Mouse (Mus musculus) left cerebral cortex, adult 11 months (tissue): Measurements from ENCODE around the gene Aig1.

ENCODE experiments used
- DNase-seq: peaks from one replicate; pipeline ENCODE4 v3.0.0; 2022; ENCODE audit warnings: low spot score

Aig1 gene

DNA sequence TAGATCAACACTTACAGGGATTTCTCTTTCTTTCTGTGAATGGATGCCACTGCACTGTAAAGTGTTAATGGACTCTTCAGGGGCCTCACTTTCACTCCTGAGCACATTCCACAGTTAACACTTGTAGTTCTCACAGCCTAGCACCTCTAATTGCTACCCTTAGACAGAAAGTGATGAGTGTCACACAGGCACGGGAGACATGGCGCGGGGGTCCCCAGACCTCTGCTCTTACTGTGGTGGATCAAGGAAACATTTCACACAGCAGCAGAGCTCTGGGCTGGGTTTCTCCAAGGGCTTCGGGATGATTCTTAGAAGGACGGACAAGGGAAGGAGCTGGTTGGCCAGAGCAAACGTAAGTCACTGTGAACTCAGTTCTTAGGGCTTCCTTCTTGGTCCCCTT is 166.1 kb downstream of the Aig1 start:
- no peak for DNase-seq

DNA sequence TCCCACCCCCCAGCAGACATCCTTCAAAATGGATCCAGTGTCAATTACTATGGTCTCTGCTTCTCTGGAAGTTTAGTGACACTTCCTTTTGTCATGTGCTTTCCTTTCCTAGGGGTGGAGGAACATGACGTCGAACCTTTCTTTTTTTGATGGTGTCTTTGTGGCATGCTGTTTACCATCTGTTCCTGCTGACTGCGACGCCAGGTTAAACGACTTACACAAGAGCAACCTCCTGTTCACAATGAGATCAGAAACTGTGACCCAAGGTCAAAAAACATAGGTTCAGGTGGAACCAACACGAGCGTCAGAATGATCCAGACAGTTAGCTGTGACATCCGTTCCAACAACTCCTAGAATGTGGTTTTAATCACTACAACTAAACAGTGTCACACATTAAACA is 166.7 kb downstream of the Aig1 start:
- no peak for DNase-seq

DNA sequence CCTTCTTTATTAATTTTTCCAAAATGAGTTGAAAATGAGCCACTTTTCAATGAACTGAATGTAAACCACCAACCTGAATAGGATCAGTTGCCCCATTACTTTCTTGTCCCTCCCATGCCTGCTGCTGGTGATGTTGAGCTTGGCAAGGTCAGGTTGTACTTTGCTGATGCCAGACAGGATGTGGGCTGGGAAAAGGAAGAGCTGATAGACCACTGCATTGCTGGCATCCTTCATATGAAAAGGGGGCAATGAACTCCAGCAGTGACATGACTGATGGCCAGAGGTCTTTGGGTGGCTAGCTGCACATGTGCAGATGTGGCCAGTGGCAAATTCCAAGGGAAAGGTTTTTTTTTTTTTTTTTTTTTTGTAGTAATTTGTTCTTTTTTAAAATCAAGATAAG is 172.5 kb downstream of the Aig1 start:
- no peak for DNase-seq

DNA sequence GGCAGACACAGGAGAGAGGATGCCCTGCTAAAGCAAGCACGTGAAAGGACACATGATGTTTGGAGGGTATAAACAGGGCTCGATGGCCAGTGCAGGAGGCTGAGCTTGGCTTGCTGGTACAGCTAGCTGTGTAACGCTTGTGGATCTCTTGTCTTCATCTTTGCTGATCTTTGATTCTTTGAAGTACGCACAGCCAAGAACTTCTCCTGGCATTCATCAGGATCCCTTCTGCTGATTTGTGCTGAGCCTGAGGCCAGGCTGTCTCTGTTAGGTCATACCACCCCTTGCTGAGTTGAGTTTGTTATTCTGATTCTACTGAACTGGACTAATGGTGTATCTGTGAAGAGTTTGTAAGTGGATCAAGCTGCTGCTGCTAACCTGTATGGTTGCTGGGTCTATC is 175.5 kb downstream of the Aig1 start:
- DNase-seq = no peak

DNA sequence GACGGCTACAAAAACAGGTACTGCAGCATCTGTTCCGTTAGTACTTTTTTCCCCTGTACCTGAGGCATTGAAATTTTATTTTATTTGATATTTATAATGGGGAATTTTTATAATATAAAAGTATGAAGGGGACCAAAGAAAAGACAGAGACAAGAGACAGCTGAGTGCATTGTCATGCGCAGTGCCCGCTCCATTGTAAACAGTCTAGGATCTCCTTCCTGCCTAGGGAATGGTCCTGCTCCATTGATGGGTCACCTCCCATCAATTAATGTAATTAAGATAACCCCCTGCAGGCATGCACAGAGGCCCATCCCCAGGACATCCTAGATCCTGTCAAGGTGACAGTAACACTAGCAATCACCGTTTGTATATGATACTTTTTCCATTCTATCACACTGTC is 178.0 kb downstream of the Aig1 start:
- DNase-seq = no peak

DNA sequence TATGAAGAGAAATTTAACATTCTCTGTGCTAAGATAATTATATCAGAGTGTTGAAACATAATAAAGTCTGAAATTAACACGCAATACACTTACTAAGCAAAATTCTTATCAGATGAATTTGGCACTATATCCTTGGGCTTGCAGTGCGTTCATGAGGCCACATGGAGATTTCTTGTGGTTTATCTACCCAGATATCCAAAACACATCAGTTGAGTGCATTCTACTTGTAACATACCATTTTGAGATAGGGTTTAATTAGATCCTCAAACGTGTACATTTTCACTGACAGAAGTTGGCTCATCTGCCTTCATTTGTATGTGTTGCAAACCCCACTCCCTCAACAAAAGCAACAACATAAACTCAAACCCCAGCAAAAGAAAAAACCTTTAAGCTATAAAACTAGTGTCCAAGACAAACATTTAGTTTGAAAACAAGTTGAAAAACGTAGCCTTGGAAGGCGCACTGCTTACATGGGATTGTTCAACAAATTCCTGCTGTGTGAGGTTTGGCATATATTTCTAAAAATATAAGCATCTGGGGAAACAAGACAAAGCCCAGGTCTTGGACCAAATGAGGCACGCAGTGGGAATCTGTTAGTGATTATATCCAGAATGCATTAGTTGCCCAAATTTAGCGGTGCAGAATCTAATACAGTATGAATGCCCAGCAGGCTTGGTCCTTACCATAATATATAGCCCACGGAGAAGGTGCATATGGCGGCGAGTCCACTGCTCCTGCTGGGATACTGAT is 178.8 kb downstream of the Aig1 start:
- no peak for DNase-seq

DNA sequence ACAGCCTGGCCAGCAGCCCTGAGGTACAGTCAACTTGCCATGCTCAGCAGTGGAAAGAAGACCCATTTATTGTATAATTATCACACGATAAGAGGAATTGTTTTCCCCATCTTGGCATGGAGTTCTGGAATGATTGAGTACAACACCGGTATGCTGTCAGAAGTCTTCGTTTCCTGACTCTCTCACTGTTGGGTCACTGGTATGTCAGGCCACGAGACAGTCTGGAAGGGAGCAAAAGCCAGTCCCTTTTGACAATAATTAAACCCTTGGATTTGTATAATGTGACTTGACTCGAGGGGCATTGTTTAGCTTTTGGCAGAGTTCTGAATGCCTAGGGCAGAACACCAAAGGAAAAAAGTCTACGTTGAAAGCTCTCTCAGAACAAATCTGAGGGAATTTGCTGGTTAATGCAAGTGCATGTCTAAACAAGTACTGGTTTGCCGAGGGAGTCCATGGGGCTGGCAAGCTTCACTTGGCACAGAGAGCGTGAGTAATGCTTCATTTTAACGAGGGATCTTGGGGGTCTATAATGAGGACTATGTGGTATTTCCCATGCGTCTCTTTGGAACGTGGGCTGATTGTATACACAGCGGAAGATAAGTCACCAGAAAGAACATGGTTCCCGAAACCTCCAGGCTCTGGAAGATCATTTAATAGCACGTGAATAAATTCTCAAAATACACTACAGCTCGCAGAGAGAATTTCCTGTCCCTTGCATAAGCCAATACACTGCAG is 180.2 kb downstream of the Aig1 start:
- no peak for DNase-seq

DNA sequence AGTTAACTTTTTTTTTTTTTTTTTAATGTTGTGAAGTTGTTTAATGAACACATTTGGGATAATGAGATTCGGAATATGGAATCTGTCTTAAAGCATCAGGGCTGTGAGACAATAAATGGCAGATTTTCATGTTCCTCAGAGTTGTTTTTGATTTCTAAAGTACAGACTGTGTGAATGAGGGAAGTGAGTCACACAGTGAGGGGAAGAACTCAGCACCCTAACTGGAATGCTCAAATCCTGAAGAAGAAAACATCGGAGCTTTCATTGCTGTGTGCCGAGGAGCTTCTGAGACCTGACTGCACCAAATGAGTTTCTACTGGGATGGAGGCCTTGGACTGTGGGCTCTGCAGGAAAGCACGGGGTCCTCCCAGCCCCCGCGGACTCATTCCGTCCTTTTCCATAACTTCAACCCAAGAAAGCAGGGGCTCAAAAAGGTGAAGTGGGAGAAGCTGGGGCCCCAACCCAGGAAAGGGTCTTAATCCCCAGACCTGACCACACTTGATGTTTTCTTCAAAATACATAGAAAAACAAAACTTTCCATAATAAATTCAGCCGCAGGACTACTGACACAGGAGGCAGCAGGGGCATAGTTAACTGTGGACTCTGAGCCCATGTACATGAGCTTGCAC is 181.5 kb downstream of the Aig1 start:
- no peak for DNase-seq

DNA sequence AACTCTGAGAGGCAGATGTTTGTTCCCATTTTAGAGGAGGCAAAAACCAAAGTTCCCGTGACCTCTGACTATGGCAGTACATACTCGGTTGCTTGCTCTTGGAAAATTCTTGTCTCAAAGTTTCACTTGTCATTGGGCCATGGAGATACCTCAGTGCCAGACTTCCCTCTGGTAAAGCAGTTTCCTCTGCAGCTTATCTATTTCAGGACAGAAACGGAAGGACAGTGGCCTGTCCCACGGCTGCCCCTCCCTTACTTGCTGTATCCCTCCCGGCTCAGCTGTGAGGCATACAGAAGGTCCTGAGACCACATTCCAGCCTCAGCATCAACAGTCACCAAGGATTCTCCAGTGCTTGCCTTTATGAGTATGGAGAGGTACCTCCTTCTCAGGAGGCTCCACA is 182.7 kb downstream of the Aig1 start:
- DNase-seq = no peak

DNA sequence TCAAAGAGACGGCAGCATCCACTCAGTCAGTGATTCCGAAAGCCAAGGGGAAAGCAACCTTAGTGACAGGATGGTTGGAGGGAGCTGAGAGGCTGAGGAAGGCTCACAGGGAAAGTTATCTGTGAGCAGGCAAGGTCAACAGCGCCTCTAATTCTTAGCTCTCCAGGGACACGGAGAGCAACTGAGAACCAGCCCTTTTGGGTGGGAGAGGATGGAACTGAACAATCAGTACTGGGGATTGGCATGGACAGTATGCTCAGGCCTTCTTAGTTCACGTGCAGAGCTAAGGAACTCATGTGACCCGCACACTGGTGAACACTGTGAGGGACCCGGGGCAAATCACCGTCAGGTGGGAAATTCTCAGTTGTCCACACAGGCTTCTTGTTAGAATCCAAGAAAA is 183.4 kb downstream of the Aig1 start:
- no peak for DNase-seq

DNA sequence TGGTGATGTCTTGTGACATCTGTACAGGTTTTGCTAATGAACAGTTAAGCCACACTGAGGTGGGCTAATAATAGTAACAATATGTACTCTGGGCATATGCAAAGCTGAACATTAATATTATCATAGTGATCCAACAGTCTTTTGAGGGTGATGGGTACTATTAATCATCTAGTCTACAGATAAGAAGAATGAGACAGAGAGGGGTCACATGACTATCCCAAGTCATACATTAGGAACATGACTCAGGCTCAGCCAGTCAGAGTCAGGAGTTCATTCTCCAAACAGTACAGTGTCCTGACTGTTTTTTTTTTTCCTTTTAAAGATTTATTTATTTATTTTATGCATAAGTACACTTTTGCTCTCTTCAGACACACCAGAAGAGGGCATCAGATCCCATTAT is 184.3 kb downstream of the Aig1 start:
- no peak for DNase-seq

DNA sequence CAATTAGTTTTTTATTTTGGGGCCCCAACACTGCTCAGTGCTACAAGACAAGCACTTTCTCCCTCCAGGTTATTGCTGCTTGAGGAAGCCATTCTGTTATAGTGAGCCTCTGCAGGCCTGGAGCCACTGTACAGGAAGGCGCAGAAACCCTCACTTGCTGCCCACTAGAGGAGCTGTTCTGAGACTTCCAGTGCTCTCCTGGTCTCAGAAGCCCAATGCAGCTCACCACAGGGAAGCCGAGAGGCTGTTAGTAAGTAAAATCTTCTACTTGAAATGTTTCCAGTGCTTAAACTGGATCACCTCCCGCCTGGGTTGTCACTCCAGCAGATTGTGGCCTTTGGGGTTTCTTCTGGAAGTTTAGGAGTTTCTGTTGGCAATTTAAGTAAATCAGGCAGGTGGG is 186.2 kb downstream of the Aig1 start:
- DNase-seq = no peak

DNA sequence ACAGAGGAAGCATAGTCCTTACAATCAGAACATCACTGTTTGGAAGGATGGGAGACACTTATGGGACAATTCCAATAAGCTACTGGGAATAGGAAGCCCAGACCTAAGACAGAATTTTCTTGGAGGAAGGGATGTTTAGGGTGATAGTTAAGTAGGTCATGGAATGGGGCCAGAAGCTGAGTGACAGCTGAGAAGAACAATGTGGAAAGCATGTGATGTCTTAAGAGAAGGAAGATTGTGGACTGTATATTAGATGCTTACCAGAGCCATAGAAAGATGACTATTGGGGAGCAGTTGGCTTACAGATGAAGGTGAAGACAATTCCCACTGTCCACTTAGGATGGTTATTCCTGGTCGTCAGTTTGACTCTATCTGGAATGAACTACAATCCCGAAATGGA is 191.3 kb downstream of the Aig1 start:
- DNase-seq = no peak

DNA sequence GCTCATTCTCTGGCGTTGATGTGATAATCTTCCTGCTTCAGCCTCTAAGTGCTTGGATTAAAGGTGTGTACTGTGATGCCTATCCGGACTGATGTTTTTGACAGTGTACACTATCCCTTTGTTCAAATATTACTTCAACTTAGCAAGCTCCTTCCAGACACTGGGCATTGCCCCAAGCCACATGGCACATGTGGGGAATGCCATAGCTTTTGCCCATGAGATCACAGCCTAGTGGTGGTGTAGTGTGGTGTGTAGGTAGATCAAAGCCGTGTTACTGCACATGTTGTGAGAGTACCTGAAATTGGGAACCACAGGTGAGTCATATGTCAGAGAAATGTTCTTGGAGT is 193.8 kb downstream of the Aig1 start:
- no peak for DNase-seq

DNA sequence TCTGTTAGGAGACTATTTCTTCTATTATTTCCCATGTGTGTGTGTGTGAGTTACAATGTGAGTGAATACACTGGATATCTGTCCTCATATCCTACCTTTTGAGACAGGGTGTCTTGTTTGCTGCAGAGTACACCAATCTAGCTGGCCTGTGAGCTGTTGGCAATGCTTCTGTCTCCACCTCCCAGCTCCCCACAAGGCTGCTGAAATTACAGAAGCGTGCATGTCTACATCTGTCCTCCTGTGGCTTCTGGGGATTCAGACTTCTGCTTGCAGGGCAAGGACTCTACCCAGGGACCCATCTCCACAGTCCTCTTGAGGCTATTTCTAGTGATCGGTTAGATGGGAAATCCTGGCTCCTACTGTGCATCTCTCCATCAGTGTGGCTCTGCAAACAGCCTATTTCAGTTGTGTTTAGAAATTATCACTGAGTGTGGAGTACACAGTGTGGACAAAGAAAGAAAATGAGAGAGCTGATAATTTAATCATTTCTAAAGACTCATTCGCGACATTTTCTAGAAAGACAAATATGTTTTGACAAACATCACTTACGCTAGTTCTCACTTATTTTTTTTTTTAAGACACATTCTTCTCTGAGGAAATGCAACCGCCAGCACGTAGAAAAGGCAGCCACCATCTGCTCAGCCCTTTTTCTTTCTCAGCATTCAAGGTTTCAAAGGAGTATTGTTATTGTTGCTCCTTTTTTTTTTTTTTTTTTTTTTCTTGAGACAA is 194.3 kb downstream of the Aig1 start:
- no peak for DNase-seq

DNA sequence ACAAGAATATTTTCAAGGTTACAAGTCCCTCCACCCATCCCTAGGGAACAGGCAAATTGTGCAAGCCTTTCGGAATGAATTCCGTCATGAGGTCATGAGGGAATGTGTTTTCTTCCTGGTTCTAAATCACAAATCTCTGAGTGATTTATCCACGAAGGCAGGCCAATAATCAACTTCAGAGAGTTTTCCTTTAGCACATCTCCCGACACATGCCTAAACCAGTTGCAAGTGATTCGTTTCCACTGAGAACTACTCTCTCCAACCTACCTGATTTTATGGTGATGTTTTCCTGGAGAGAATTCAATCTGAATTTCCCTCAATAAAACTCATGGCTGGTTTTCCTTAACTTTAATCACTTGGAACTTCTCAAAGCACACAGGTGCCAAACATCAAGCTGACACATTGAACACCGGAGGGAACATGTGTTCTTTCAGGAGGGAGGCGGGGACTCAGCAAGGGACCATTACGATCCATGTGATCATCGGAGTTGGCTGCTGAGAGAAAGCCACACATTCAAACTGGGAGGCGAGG is 201.5 kb downstream of the Aig1 start:
- no peak for DNase-seq

DNA sequence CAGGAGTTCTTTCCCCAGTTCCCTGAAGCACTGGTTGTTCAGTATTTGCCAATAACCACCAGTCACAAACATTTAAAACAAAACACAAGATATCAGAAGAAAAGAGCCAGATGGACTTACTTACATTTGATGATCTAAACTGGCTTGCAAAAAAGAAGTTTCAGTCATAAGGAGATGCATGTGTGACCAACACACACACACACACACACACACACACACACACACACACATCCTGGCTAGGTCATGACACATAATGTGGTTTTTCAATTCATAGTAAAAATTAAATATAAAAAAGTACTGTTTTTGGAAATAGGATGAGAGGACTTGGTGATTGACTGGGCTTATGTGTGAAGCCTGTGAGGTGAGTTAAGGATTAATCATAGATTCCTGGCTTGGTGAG is 205.3 kb downstream of the Aig1 start:
- no peak for DNase-seq

DNA sequence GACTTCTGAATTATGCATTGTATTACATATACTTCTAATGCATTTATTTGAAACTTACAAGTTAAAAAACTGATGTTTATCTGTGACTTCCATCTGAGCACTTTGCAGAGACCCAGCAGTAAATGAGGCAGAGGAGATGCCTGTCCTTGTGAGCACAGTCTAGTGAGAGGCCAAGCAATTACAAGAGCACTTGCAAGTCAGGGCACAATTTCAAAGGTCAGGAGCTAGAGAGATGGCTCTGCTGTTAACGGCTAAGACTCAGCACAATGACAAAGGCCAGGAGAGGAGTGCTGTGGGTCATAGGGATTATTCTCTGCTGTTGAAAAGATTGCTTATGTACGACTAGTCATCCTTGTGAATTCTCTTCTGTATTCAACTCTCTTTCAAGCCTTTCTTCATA is 209.0 kb downstream of the Aig1 start:
- DNase-seq = no peak

DNA sequence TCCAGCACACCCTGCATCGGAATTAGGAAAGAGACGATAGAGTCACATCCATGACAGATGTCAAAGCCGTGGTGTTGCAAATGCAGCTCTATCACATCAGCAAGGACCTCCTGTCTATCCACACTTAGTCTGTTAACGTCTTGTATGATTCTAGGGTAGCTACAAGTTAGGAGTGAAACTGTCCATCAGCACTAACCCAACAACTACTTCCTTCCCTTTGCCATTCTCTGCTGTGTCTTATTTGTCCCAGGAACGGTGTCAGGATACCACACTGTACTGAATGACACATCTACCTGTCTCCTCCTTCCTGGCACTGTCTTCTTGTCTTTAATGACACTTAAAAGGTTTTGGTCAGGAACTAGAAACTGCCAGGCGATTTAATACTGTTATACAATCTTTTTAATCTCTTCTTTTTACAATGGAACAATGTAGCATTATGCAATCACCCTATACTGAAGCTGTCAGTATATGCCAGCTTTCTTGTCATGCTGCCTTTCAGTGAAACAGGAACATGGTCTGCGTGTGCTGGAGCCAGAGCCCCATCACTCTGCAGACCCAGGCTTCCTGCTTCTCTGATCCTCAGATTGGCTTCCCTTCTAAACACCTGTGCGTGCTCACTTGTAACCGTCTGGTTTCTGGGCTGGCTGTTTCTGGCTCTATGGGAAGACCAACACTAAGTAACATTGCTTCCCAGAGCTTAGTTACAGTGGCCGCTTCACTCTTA is 214.9 kb downstream of the Aig1 start:
- no peak for DNase-seq

DNA sequence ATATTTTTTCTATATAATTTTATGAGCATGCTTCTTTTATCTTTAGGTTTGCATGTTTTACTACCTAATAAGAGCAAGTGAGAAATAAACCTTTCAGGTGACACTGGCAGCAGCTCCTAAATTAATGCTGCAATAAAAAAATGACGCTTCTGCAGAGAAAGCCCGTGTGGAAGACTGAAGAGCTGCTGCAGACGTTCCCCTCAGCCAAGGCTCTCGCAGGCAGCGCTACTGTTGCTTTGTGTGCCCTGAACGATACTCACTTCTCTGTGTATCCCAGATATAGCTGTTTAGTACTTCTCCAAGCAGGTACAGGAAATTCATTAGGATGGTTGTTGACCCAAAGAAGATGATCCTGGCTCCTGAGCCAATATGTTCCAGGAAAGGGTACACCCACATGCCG is 215.5 kb downstream of the Aig1 start:
- no peak for DNase-seq

DNA sequence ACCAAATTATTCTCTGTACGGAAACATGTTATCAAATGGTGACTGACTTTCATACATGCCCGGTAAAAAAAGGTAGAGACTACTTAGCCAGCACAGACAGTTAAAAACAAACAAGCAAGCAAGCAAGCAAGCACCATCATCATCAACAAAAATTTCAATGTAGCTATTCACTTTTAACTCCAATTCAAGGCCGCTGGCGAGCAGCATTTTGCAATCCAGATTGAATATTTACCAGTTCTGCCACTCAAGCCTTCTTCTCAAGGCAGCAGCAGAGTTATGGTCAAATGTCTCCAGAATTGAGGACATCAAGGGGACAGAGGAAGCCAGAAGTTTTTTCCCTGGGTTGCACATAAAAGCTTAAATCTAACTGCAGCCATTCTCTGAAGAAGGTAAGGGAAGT is 216.7 kb downstream of the Aig1 start:
- no peak for DNase-seq

DNA sequence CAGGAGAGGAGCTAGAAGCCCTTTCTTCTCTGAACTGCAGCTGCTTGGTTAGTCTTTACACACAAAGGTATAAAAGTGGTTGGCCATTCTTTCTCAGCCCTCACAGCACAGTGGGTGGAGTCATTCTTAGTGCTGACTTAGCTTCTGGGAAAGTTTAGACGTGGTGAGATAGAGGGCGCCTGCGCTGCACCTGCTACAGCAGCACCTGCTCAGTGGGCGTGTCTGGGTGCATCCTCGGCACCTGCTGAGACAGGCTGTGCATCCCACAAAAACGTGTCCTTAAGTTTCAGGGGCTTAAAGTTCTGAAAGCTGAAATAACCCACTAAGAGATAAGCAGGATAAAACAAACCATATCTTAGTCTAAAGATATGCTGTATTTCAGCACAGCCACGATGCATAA is 227.0 kb downstream of the Aig1 start:
- no peak for DNase-seq
